Mouse (Mus musculus) small intestine, adult 2 months (tissue): ENCODE results near the gene Gramd1b. TPM values are rescaled to one million over a fixed set of nuclear protein-coding genes. Genes with fewer than 3 reads are reported as not detected.

Experiments used
- H3K27ac ChIP-seq: fragments of 200-500 bp; 2 replicates; pipeline ENCODE4 v1.5.1; 2012; ENCODE audit warnings: low read depth, low read length, control low read depth, inconsistent platforms; ENCODE audit not compliant: insufficient read depth
- H3K27me3 ChIP-seq: fragments of 200-500 bp; 2 replicates; pipeline ENCODE4 v1.6.1; 2012; ENCODE audit warnings: mild to moderate bottlenecking, moderate library complexity, low read length, inconsistent platforms; ENCODE audit not compliant: control insufficient read depth, insufficient read depth
- H3K36me3 ChIP-seq: fragments of 200-500 bp; 2 replicates; pipeline ENCODE4 v1.6.1; 2012; ENCODE audit warnings: mild to moderate bottlenecking, low read length, control low read depth, inconsistent platforms; ENCODE audit not compliant: control insufficient read depth, insufficient read depth
- H3K4me1 ChIP-seq: fragments of 200-500 bp; 2 replicates; pipeline ENCODE4 v1.6.1; 2012; ENCODE audit warnings: low read length, inconsistent platforms, mixed read lengths; ENCODE audit not compliant: control insufficient read depth, insufficient read depth, insufficient read length
- H3K4me3 ChIP-seq: fragments of 200-500 bp; 2 replicates; pipeline ENCODE4 v1.5.1; 2012; ENCODE audit warnings: low read depth, mild to moderate bottlenecking, control low read depth, inconsistent platforms, low read length, moderate library complexity
- CTCF ChIP-seq: fragments of 200-500 bp; IDR thresholded peaks from 2 replicates; pipeline ENCODE4 v1.5.1; 2012; ENCODE audit warnings: low read depth, mild to moderate bottlenecking, control low read depth, inconsistent platforms, low read length, moderate library complexity, mixed read lengths; ENCODE audit not compliant: insufficient replicate concordance, insufficient read length; ENCODE audit errors: extremely low read depth
- POLR2A ChIP-seq: fragments of 200-500 bp; IDR thresholded peaks from 2 replicates; pipeline ENCODE4 v1.6.1; 2012; ENCODE audit warnings: low read depth, mild to moderate bottlenecking, control low read depth, inconsistent platforms, low read length, moderate library complexity
- WGBS: fragments of 180-500 bp; shearing (Covaris S2); methylation state at CpG from one replicate; pipeline ENCODE4 v1.1.7; 2018; 5-methylcytosine and 5-hydroxymethylcytosine counted together
- polyA plus RNA-seq: library from polyadenylated mRNA; depleted of rRNA; stranded (reverse); fragments of >200 nt; gene quantifications from 2 replicates; pipeline ENCODE4 v1.2.3, GENCODE M21; 2012

Gene Gramd1b
- polyA plus RNA-seq, 1 experiment = 128 TPM

DNA sequence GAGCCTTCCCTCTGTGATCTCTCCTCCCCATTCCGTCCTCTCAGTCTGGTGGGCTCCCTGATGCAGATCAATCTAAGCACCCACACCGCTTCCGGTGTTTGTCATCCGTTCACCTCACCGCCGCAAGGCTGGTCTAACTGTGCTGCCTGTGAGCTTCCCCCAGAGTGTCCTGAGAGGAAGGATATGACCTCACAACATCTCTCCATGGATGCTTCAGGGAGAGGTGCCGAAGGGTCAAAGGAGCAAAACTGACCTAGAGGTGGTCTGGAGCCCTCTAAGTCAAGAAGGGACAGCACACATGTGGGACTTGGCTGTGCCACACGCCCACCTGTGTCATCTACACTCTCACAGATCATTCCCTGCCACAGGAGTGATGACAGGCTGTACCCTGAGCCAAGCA, 228.8 kb downstream of the Gramd1b start:
- no peaks in the 10 kb centered on the region for H3K4me1 ChIP-seq
- no peak overlapping the region for H3K27ac ChIP-seq
- no peak overlapping the region for H3K4me3 ChIP-seq
- no peaks in the 10 kb centered on the region for H3K27me3 ChIP-seq
- TF ChIP-seq CTCF (no peak), POLR2A (no peak)
- WGBS = 90% methylated on average over 8 of the region's 8 CpGs
- H3K36me3 ChIP-seq = peaks cover 65% of the 10 kb centered on the region

DNA sequence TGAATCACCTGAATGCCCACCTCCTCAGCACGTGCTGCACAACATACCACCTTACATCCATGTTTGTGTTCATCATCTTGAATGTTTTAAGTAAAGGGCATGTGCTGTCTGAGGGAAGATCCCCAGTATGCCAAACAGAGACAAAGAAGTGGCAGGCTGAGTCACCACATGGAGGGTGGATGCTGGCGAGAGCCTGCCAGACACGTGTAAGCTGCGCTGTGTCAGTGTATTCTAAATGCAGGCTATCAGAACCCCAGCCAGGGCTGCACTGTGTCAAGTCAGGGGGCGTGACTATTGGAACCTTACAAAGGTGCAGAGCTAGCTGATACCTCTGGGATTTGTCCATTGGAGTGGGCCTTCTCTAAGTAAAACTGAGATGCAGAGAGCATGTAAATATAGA, 229.7 kb downstream of the Gramd1b start:
- Histone ChIP-seq H3K27ac (no peak overlapping the region), H3K27me3 (no peaks in the 10 kb centered on the region), H3K4me1 (no peaks in the 10 kb centered on the region), H3K4me3 (no peak overlapping the region), H3K36me3 (peaks cover 63% of the 10 kb centered on the region)
- WGBS = 89% methylated on average over 5 of the region's 5 CpGs
- no peak for TF ChIP-seq CTCF
- no peak for TF ChIP-seq POLR2A

DNA sequence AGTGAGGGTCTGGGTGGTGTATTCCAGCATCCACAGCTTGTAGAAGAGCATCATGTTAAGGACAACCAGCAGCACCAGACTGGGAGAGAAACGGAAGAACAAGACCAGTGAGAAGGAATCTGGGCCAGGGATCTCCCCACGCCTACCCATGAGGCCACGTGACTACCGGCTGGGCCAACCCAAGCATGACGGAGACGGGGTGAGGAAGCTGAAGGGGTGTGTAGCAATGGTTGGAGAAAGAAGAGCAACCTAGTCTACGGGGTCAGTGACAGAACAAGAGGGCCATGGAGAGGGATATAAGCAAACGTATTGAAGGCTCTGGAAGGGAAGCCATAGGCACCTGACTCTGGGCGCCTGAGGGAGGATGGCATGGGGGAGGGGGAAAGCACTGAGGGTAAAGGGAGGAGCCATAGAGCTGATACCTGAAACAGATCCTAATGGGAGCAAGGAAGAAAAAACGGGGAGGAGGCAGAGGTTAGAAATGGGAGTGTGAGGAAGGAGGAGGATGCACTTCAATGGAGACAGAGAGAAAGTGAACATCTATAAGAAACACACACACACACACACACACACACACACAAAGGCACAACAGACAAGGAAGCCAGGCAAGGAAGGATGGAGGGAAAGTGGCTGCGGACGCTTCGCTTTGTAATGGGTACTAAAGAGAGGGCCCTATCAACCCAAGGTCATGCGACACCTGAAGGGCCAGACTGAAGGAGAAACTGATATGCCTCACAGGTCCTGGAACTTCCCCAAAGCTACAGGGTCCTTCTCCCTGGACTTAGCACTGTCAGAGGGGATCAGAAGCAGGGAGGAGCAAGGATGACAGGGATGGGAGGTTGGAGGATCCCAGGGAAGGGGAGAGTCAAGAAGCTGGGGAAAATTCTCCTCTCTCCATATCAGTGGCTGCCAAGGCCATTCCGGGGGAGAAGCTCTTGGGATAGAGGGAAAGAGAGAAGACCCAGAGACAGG, 230.9 kb downstream of the Gramd1b start:
- 90% methylated on average over 15 of the region's 15 CpGs for WGBS
- H3K27ac ChIP-seq = no peak overlapping the region
- H3K4me3 ChIP-seq = no peak overlapping the region
- H3K36me3 ChIP-seq = peaks cover 56% of the 10 kb centered on the region
- TF ChIP-seq CTCF (no peak), POLR2A (no peak)
- no peaks in the 10 kb centered on the region for H3K27me3 ChIP-seq
- H3K4me1 ChIP-seq = no peaks in the 10 kb centered on the region

DNA sequence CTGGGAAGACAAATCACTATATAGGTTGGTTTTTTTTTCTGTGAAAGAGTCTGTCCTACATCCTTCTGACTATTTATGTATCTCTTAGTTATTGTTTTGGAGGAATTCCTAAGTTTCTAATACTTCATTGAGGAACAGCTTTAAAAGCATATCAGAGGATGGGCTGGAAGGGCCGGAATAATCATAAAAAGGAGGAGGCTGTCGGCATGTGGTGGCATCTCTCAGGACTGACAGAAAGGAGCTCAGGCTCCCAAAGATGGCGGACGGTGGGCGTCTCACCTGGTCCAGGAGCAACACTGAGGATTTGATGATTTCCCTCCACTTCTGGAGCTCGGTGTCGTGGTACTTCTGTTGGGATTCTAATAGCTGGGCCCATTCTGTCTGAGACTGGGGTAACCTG, 231.9 kb downstream of the Gramd1b start:
- 97% methylated on average over 7 of the region's 7 CpGs for WGBS
- TF ChIP-seq CTCF = no peak
- no peak for TF ChIP-seq POLR2A
- Histone ChIP-seq H3K36me3 (peaks cover 51% of the 10 kb centered on the region), H3K27ac (no peak overlapping the region), H3K4me3 (no peak overlapping the region), H3K27me3 (no peaks in the 10 kb centered on the region), H3K4me1 (no peaks in the 10 kb centered on the region)

DNA sequence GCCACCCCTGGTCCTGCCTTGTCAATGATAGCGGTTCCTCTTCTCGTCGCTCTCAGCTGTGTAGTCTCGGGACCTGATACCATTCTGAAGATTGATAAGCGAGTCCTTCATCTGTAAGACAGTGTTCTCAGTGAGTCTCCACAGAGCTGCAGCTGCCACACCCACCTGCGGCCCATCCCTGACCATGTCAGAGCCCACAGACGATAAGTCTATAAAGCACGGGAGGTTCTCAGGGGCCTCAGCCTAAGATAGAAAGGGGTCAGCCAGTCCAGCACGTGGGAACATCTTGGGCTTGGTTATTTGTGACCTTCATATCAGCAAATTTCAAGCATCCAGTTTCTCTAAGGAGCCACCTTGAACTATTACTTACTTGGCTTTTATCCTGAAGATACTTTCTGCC, 233.2 kb downstream of the Gramd1b start:
- H3K4me3 ChIP-seq = no peak overlapping the region
- WGBS = 86% methylated on average over 9 of the region's 9 CpGs
- no peak for TF ChIP-seq POLR2A
- TF ChIP-seq CTCF = no peak
- H3K4me1 ChIP-seq = no peaks in the 10 kb centered on the region
- no peaks in the 10 kb centered on the region for H3K27me3 ChIP-seq
- no peak overlapping the region for H3K27ac ChIP-seq
- H3K36me3 ChIP-seq = peaks cover 42% of the 10 kb centered on the region

DNA sequence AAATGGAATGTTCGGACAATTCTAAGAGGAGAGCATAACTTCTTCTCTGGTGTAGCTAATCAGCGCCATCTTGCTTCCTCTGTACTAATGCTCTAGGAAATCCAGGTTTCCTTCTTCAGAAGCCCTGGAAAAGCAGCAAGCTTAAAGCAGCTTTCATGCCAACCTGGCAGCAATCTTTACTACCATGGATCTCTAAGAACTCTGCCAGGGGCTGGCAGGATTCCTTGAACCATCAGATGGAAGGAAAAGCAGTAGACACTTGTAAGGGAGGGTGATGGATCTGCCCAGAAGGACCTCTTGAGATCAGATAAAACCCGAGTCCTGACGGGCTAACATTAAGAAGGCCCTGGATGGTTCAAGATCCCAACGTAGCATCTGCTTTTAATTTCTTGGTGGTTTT, 234.9 kb downstream of the Gramd1b start:
- WGBS = 95% methylated on average over 5 of the region's 5 CpGs
- TF ChIP-seq CTCF = no peak
- no peak for TF ChIP-seq POLR2A

DNA sequence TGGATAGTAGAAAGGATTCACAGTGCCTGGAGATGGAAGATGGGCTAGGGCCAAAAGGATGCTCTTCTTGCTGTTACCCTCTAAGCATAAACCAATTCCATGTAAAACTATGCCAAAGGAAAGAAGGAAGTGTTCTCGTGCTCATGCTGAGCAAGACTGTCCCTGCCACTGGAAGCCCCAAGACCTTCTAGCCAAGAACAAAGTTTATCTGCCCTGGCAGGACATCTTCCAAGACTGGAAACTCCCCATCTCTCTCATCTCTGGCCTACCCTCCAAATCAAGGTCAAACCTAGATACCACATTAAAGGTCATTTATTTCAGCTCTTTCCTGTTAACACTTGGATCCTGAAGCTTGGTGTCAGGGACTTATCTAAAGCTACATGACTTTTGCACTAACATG, 236.3 kb downstream of the Gramd1b start:
- Histone ChIP-seq H3K27me3 (no peaks in the 10 kb centered on the region), H3K27ac (no peak overlapping the region), H3K4me3 (no peak overlapping the region), H3K4me1 (no peaks in the 10 kb centered on the region), H3K36me3 (peaks cover 32% of the 10 kb centered on the region)
- TF ChIP-seq POLR2A = no peak
- TF ChIP-seq CTCF = no peak
- 88% methylated on average over 1 of the region's 1 CpGs for WGBS

More for the DNA sequence above, 234.9 kb downstream of the Gramd1b start:
- H3K4me3 ChIP-seq = no peak overlapping the region
- peaks cover 34% of the 10 kb centered on the region for H3K36me3 ChIP-seq
- no peak overlapping the region for H3K27ac ChIP-seq
- H3K4me1 ChIP-seq = no peaks in the 10 kb centered on the region
- H3K27me3 ChIP-seq = no peaks in the 10 kb centered on the region
